Mouse (Mus musculus): ENCODE data around the gene Slc35d3.

GRCm38 (mm10) chr10:19818723-19819355 lies 32.4 kb downstream of the Slc35d3 start:
- TF ChIP-seq CTCF (IDR thresholded peaks at IDR 0.05 in 2 of 3, conservative IDR thresholded peaks at IDR 0.05 in 1 of 3; ENCODE audit: control insufficient read depth in 1 of 3, insufficient read depth in 1 of 3, low read depth in 2 of 3, low read length in 3 of 3, poor library complexity in 1 of 3, severe bottlenecking in 1 of 3) (no peak), POLR2AphosphoS2 (IDR thresholded peaks at IDR 0.05; ENCODE audit: low read length) (no peak), ZKSCAN1 (IDR thresholded peaks at IDR 0.05; ENCODE audit: low read depth, low read length) (no peak), GATA1 (IDR thresholded peaks at IDR 0.05; ENCODE audit: low read depth, low read length) (no peak), HCFC1 (IDR thresholded peaks at IDR 0.05; ENCODE audit: low read depth, low read length) (no peak), POLR2A (IDR thresholded peaks at IDR 0.05; ENCODE audit: control insufficient read depth in 1 of 2, insufficient read depth in 1 of 2, low read depth in 1 of 2, low read length in 2 of 2, poor library complexity in 1 of 2) (no peak), MEF2A (IDR thresholded peaks at IDR 0.05; ENCODE audit: extremely low read depth, insufficient replicate concordance, low read depth, low read length, poor library complexity, severe bottlenecking) (no peak), MYB (IDR thresholded peaks at IDR 0.05; ENCODE audit: low read depth, low read length) (no peak), MAFK (IDR thresholded peaks at IDR 0.05; ENCODE audit: borderline replicate concordance, low read depth, low read length) (no peak), ZC3H11A (IDR thresholded peaks at IDR 0.05; ENCODE audit: low read depth, low read length) (no peak), TCF12 (IDR thresholded peaks at IDR 0.05; ENCODE audit: low read depth, low read length) (no peak)

All from MEL (cell line).